Mouse (Mus musculus): ENCODE measurements around the gene Stk39. TPM values are rescaled to one million over a fixed set of nuclear protein-coding genes. Genes with fewer than 3 reads are reported as not detected.

Stk39 gene
- polyA plus RNA-seq, 1 experiment from 2014 or later, result 5.9 TPM

DNA sequence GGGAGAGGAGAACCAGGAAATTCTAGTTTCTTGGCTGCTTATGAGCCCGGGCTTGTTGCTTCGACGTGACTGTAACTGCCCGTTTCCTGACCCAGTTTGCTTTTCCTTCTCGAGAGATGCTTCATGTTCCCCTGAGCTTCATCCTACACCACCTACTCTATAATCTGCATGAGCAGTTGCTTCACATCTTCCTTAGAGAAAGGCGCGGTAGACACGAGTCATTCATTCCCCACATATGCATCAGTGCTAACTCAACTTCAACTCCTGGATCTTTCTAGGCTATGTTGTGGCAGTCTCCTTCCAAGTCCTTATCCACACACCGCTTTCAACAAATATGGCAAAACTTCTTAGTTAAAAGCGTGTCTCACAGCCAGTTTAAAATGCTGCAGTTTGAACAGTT lies 184.0 kb downstream of the Stk39 start:
- WGBS (ENCODE audit: insufficient replicate concordance), result 78% methylated on average over 10 of the region's 10 CpGs
- Histone ChIP-seq H3K4me1 (no peaks in the 10 kb centered on the region), H3K4me2 (no peak overlapping the region), H3K36me3 (no peaks in the 10 kb centered on the region), H3K27ac (no peak overlapping the region), H3K4me3 (no peak overlapping the region), H3K9me3 (replicated peaks) (no peaks in the 10 kb centered on the region), H3K9ac (no peak overlapping the region), H3K27me3 (replicated peaks) (no peaks in the 10 kb centered on the region)
- ATAC-seq, result no peak

DNA sequence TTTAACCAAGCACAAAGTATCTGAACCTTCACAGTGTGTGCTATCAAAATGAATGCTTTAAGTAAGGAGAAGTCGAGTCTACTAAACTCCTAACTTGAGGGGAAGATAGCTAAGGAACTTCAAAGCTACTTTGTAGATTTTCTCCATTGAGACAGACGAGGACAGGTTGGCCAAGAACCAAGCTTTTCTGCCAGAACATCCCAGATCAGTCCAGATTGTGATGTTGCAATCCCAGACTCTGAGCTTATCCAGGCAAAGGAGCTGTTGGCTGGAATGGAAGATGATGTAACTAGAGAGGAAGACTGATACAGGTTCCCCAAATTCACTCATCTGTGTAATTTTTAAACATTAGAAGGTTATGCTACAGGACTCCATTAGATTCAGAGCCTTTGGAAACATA lies 187.7 kb downstream of the Stk39 start:
- H3K4me1 ChIP-seq, result no peaks in the 10 kb centered on the region
- no peak overlapping the region for H3K4me3 ChIP-seq
- WGBS (ENCODE audit: insufficient replicate concordance), result 55% methylated on average over 2 of the region's 2 CpGs
- no peak for ATAC-seq
- no peak overlapping the region for H3K4me2 ChIP-seq
- no peaks in the 10 kb centered on the region for H3K9me3 ChIP-seq (replicated peaks)
- no peak overlapping the region for H3K27ac ChIP-seq
- H3K9ac ChIP-seq, result no peak overlapping the region
- no peaks in the 10 kb centered on the region for H3K27me3 ChIP-seq (replicated peaks)
- no peaks in the 10 kb centered on the region for H3K36me3 ChIP-seq

DNA sequence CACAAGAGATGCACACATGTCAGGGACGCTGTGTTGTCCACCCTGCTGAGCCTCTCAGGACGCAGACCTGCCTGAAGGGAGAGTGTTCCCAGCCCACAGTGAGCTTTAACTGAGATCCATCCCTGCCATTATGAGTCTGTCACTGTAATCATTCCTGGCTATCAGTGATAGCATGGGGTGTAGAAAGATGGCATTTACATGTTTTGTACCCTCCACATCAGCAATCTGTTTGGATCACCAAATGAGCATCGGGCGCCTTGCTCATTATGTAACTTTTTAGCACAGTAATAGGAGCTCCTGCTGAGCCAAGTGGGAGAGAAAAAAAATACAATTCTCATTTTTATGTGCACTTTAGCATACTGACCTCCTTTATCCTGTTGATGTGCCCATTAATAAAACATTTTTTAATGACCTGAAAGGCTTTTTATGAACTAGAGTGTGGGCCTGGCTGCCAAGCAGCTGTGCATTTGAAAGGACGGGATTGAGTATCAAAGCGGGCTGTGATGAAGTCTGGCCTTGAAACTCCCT lies 189.0 kb downstream of the Stk39 start:
- Histone ChIP-seq H3K27me3 (replicated peaks) (no peaks in the 10 kb centered on the region), H3K9ac (no peak overlapping the region), H3K4me2 (no peak overlapping the region), H3K36me3 (no peaks in the 10 kb centered on the region), H3K9me3 (replicated peaks) (no peaks in the 10 kb centered on the region), H3K27ac (no peak overlapping the region), H3K4me1 (no peaks in the 10 kb centered on the region), H3K4me3 (no peak overlapping the region)
- WGBS (ENCODE audit: insufficient replicate concordance), result 84% methylated on average over 6 of the region's 6 CpGs
- ATAC-seq, result no peak

DNA sequence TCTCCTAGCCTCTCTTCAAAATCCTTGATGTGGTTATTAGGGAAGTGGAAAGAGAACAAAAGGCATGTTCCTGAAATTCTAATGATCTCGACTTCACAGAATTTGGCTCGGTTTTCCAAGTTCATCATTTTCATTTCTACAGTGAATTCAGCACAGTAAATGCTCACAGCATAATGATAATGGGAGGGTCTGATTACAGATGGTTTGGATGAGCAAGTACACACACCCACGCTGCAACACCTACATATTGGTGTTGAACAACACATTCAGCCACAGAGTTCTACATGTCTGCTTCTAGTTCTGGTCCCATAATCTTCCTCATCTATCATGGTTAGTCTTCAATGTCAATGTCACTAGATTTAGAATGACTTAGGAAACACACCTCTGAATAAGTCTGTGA lies 190.5 kb downstream of the Stk39 start:
- no peaks in the 10 kb centered on the region for H3K36me3 ChIP-seq
- H3K9ac ChIP-seq, result no peak overlapping the region
- no peak overlapping the region for H3K4me2 ChIP-seq
- H3K4me1 ChIP-seq, result no peaks in the 10 kb centered on the region
- no peak for ATAC-seq
- H3K27ac ChIP-seq, result no peak overlapping the region
- 74% methylated on average over 3 of the region's 3 CpGs for WGBS (ENCODE audit: insufficient replicate concordance)
- no peaks in the 10 kb centered on the region for H3K9me3 ChIP-seq (replicated peaks)
- H3K27me3 ChIP-seq (replicated peaks), result no peaks in the 10 kb centered on the region
- no peak overlapping the region for H3K4me3 ChIP-seq

DNA sequence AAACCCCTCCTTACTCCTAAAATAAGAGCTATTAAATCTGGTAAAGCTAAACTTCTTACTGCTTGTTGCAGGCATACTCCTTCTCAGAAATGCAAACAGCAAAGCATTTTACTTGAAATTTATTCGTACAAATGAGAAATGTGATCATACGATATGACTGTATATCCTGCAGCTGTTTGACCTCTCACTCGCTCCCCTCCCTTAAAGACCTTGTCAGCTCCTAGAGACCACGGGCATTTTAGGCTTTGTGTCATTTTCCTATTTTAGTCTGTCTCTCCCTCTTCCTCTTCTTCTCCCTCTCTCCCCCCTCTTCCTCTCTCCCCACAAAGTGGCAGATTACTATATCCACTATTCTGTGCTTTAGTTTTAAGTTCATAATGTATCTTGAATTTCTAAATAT lies 200.8 kb downstream of the Stk39 start:
- H3K4me1 ChIP-seq, result no peaks in the 10 kb centered on the region
- no peak overlapping the region for H3K4me2 ChIP-seq
- H3K36me3 ChIP-seq, result no peaks in the 10 kb centered on the region
- no peak for ATAC-seq
- H3K9me3 ChIP-seq (replicated peaks), result no peaks in the 10 kb centered on the region
- WGBS (ENCODE audit: insufficient replicate concordance), result 56% methylated on average over 4 of the region's 4 CpGs
- H3K9ac ChIP-seq, result no peak overlapping the region
- H3K27me3 ChIP-seq (replicated peaks), result no peaks in the 10 kb centered on the region
- H3K27ac ChIP-seq, result no peak overlapping the region
- H3K4me3 ChIP-seq, result no peak overlapping the region

DNA sequence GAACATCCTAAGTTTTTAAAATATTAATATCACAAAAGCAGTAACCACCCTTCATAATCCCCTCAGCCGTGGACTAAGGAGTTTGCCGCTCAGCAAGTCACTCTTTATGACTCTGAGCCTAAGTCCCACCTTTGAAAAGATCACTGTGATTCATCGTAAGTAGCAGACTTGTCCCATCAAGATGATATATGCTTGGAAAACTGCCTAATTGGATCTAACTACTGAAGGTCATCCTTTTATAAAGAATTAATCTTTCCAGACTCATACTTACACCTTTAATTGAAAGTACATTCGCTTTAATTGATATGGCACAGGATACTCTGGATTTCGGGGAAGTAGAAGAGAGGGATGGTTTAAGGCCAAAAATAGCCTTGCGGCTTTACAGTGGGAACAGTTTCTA lies 201.2 kb downstream of the Stk39 start:
- Histone ChIP-seq H3K27me3 (replicated peaks) (no peaks in the 10 kb centered on the region), H3K4me1 (no peaks in the 10 kb centered on the region), H3K4me2 (no peak overlapping the region), H3K27ac (no peak overlapping the region), H3K4me3 (no peak overlapping the region), H3K36me3 (no peaks in the 10 kb centered on the region), H3K9ac (no peak overlapping the region), H3K9me3 (replicated peaks) (no peaks in the 10 kb centered on the region)
- 76% methylated on average over 6 of the region's 6 CpGs for WGBS (ENCODE audit: insufficient replicate concordance)
- ATAC-seq, result no peak

DNA sequence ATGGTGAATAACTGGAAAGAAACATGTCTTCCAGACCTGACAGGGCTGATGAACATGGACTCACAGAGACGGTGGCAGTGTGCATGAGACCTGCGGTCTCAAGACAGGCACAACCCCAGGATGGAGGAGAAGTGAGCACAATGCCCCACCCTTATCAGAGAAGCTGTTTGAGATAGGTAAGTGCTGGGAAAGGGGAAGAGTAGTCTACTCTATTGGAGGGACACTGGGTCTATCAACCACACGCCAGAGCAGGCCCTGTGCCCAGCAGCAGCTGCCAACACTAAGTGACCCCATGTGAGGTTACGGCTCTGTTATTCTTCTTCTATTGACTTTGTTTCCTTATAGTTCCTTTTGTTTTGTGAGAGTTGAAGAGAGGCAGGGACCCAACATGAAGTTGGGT lies 202.4 kb downstream of the Stk39 start:
- Histone ChIP-seq H3K36me3 (no peaks in the 10 kb centered on the region), H3K9ac (no peak overlapping the region), H3K4me2 (no peak overlapping the region), H3K9me3 (replicated peaks) (no peaks in the 10 kb centered on the region), H3K4me1 (no peaks in the 10 kb centered on the region), H3K27me3 (replicated peaks) (no peaks in the 10 kb centered on the region), H3K4me3 (no peak overlapping the region), H3K27ac (no peak overlapping the region)
- ATAC-seq, result no peak
- WGBS (ENCODE audit: insufficient replicate concordance), result 68% methylated on average over 4 of the region's 4 CpGs

DNA sequence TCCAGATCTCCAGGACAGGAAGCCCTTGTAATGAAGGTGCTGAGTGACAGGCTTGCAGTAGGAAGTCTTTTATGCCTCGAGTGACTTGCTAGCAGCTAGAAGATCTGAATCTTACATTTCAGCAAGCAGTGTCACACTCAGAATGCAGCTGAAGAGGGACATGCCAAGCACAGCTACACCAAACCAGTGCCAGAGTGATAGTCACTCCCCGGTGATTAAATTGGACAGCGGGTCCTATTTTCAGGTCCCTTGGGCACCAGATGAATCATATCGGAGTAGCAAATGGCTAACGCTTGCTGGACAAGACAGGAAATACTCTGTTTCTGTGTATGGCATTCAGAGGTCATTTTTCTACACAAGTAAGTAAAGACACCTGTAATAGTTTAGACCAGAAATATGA lies 207.2 kb downstream of the Stk39 start:
- 73% methylated on average over 5 of the region's 5 CpGs for WGBS (ENCODE audit: insufficient replicate concordance)
- Histone ChIP-seq H3K9me3 (replicated peaks) (no peaks in the 10 kb centered on the region), H3K27me3 (replicated peaks) (no peaks in the 10 kb centered on the region), H3K9ac (no peak overlapping the region), H3K4me2 (no peak overlapping the region), H3K4me3 (no peak overlapping the region), H3K36me3 (no peaks in the 10 kb centered on the region), H3K27ac (no peak overlapping the region), H3K4me1 (no peaks in the 10 kb centered on the region)
- no peak for ATAC-seq

DNA sequence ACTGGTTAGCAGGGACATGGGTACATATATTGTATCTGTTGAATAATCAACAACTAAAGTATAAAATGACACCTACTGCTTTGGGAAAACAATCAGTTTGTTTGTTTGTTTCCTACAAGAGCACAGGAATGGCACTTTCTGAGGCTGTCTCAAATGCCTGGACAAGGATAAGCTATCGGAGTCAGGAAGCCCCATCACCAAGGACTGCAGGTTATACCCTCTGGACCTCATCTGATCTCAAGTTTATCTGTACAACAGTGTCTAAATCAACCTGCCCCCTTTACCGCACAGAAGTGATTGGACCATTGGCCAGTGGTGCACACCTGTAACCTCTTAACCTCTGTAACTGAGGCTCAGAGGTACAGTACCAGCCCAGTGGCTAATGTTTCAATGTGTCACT lies 211.2 kb downstream of the Stk39 start:
- H3K9ac ChIP-seq, result no peak overlapping the region
- no peaks in the 10 kb centered on the region for H3K4me1 ChIP-seq
- WGBS (ENCODE audit: insufficient replicate concordance), result 80% methylated on average over 2 of the region's 2 CpGs
- H3K27ac ChIP-seq, result no peak overlapping the region
- ATAC-seq, result no peak
- no peaks in the 10 kb centered on the region for H3K9me3 ChIP-seq (replicated peaks)
- H3K4me2 ChIP-seq, result no peak overlapping the region
- no peaks in the 10 kb centered on the region for H3K36me3 ChIP-seq
- no peak overlapping the region for H3K4me3 ChIP-seq
- no peaks in the 10 kb centered on the region for H3K27me3 ChIP-seq (replicated peaks)

DNA sequence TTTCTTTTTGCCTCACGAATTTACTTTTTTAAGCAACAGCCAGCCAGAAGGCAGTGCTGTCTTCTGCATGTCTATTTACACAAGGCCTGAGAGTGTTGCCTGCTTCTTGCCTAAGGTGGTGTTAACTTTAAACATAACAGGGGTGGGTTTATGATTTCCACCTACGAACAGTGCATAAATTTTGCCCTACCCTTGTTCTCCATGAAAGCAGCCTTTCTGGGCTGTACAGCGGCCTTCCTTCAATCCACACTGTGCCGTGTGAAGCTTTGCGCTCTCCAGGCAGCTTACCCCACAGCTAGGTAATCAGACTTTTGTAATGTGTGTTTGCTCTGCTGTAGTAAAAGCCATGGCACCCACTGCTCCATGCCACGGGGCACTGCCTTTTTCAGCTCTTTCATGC lies 214.5 kb downstream of the Stk39 start:
- H3K9ac ChIP-seq, result no peak overlapping the region
- H3K9me3 ChIP-seq (replicated peaks), result no peaks in the 10 kb centered on the region
- no peak overlapping the region for H3K27ac ChIP-seq
- no peaks in the 10 kb centered on the region for H3K36me3 ChIP-seq
- no peaks in the 10 kb centered on the region for H3K4me1 ChIP-seq
- H3K4me3 ChIP-seq, result no peak overlapping the region
- no peak overlapping the region for H3K4me2 ChIP-seq
- 73% methylated on average over 6 of the region's 6 CpGs for WGBS (ENCODE audit: insufficient replicate concordance)
- no peak for ATAC-seq
- no peaks in the 10 kb centered on the region for H3K27me3 ChIP-seq (replicated peaks)

DNA sequence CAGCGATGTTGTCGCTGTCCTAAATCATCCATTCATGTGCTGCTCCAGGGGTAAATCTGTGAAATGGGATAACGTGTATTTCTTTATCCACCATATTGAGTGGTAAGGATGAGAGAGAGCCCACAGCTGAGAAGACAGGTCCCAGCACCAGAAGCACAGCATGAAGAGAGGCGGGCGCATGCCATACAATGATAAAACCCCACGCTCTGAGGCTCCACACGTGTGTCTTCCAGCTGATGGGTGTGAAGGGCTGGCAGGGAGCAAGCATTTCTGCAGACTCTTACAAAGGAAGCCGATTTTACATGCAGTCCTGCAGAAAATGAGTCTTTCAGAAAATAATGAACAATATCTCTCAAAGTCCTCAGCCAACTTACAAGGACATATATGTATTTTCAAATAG lies 215.6 kb downstream of the Stk39 start:
- WGBS (ENCODE audit: insufficient replicate concordance), result 69% methylated on average over 8 of the region's 8 CpGs
- H3K27me3 ChIP-seq (replicated peaks), result no peaks in the 10 kb centered on the region
- H3K4me2 ChIP-seq, result no peak overlapping the region
- H3K27ac ChIP-seq, result no peak overlapping the region
- H3K36me3 ChIP-seq, result no peaks in the 10 kb centered on the region
- no peaks in the 10 kb centered on the region for H3K4me1 ChIP-seq
- H3K4me3 ChIP-seq, result no peak overlapping the region
- H3K9ac ChIP-seq, result no peak overlapping the region
- H3K9me3 ChIP-seq (replicated peaks), result no peaks in the 10 kb centered on the region
- no peak for ATAC-seq

DNA sequence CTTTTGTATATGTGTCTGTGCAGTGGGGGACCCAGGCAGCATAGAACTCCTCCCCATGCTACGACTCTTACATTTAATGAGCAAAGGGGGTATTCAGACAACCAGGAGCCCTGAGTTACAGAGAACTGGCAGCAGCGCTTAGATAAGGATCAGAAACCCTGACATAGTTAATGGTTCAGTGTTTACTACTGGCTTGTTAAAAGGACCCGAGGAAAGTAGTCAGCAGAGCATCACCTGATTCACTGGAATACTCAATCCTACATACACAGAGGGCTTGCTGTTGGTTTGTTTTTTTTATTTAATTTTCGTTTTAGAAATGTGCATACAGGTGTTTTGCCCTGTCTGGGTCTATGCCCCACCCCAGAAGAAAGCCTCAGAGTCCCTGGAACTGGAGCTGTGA lies 217.3 kb downstream of the Stk39 start:
- ATAC-seq, result no peak
- H3K36me3 ChIP-seq, result no peaks in the 10 kb centered on the region

DNA sequence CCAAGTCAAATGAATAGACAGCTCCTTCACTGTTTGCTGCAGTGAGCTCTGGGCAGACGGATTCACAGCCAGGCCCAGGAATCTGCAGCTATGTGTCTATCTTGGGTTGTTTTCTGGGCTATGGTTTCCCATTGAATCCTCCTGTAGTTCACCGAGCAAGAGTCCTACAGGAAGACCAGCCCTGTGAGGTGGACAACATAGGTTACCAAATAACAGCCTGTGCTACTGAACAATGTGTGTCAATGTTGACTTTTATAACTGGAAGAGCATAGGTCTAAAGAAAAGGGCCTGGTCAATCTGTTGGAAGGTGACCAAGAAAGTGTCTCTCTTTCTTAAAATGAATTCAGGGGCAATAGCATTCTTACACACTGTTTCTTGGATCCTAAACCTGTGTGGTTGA lies 218.8 kb downstream of the Stk39 start:
- no peaks in the 10 kb centered on the region for H3K4me1 ChIP-seq
- no peak overlapping the region for H3K27ac ChIP-seq
- H3K9ac ChIP-seq, result no peak overlapping the region
- WGBS (ENCODE audit: insufficient replicate concordance), result 56% methylated on average over 2 of the region's 2 CpGs
- ATAC-seq, result no peak
- H3K4me3 ChIP-seq, result no peak overlapping the region
- H3K4me2 ChIP-seq, result no peak overlapping the region
- H3K27me3 ChIP-seq (replicated peaks), result no peaks in the 10 kb centered on the region
- no peaks in the 10 kb centered on the region for H3K36me3 ChIP-seq
- no peaks in the 10 kb centered on the region for H3K9me3 ChIP-seq (replicated peaks)

More for the DNA sequence above, 217.3 kb downstream of the Stk39 start:
- Histone ChIP-seq H3K4me2 (no peak overlapping the region), H3K4me1 (no peaks in the 10 kb centered on the region), H3K4me3 (no peak overlapping the region), H3K27me3 (replicated peaks) (no peaks in the 10 kb centered on the region), H3K9me3 (replicated peaks) (no peaks in the 10 kb centered on the region), H3K9ac (no peak overlapping the region), H3K27ac (no peak overlapping the region)
- whole genome bisulfite sequencing (ENCODE audit: insufficient replicate concordance), result 54% methylated on average over 4 of the region's 4 CpGs

All from liver, embryonic 12.5 days (tissue).